Mouse (Mus musculus) G1E (cell line): ENCODE data around the gene Gm27027.
A peak's percentile ranks its signal among the peaks of the same experiment; 100 is the strongest.

ENCODE experiments used
- CTCF ChIP-seq: IDR thresholded peaks from 2 replicates; pipeline ENCODE4 v1.5.1; 2012; ENCODE audit warnings: low read depth, low read length, inconsistent platforms, mixed read lengths
- GATA1 ChIP-seq: IDR thresholded peaks from 2 replicates; pipeline ENCODE4 v1.6.1; 2012; ENCODE audit warnings: borderline replicate concordance, low read length, inconsistent platforms, mixed read lengths
- POLR2AphosphoS5 ChIP-seq: IDR thresholded peaks from 2 replicates; pipeline ENCODE4 v1.6.1; 2012; ENCODE audit warnings: low read depth, low read length, inconsistent platforms; ENCODE audit not compliant: insufficient replicate concordance
- TAL1 ChIP-seq: conservative IDR thresholded peaks from 2 replicates; pipeline ENCODE4 v1.6.1; 2012; ENCODE audit warnings: low read depth, low read length, inconsistent platforms, mixed read lengths

DNA sequence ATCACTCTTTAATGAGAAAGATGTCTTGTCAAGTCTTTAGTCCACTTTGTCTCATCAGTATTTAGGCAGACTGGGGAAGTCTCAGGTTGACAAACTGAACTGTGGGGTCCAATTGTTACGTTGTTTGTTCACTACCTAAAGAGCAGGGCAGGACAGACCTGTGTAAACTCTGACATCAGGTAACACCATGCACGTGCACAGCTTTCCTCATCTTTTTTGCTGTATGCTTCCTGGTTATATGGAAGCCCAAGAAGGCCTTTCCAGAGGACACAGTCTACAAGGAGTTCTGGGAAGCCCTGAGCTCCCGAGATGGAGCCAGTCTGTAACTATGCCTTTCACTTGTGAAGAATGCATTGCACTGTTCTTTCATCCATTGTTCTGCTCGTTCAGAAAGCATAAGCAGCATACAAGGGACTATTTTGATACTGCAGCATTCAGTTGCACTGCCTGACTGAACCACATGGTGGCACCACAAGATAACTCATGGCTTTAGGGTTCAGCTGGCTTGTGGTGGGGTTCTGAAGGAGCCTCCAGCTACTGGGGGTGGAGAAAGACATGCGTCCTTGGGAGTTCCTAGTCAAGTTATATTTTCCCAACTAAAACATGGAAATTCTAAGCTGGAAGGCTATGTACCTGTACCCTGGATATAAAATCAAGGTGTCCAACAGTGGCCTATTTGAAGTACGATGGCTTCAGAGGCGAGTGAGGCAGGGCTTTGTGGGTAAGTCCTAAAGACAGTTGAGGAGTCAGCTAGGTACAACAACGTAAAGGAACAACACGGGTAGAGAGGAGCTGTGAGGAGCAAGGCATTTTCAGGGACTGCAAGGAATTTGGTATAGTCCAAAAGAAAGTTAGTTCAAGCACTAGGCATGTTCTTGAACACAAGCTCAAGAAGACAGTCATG is 39.5 kb upstream of the Gm27027 start:
- TF ChIP-seq POLR2AphosphoS5 (no peak), CTCF (peak; percentile 61; the same call in 1 of the 2 replicates), TAL1 (no peak), GATA1 (no peak)
